Mouse (Mus musculus): ENCODE measurements around the gene Rer1. TPM values are rescaled to one million over a fixed set of nuclear protein-coding genes. Genes with fewer than 3 reads are reported as not detected.
A peak's percentile ranks its signal among the peaks of the same experiment; 100 is the strongest.

The Rer1 gene
- polyA plus RNA-seq (2014; fragmentation: Nextera tagmentation; extraction: Ambion mirVana): 152 and 162 TPM in 2 replicates

GRCm38 (mm10) chr4:155086108-155087024, at the start of gene Rer1, which contains the start of gene Morn1:
Rer1 (minus strand) TSS chr4:155086382.
Morn1 (plus strand) TSS chr4:155086577.
- Histone ChIP-seq H3K4me2 (peak within 1 kb of the TSS; percentile 98), H3K4me3 (ENCODE audit: low read depth, low read length) (peak within 1 kb of the TSS; percentile 97), H3K4me1 (ENCODE audit: control insufficient read depth, insufficient read depth, low read length) (peaks cover 17% of the 10 kb centered on the region), H3K9me3 (ENCODE audit: control insufficient read depth, low read length) (no peaks in the 10 kb centered on the region), H3K27me3 (ENCODE audit: control insufficient read depth, insufficient read depth, low read length) (no peaks in the 10 kb centered on the region), H3K36me3 (ENCODE audit: control insufficient read depth, insufficient read depth, low read length) (peaks cover 2% of the 10 kb centered on the region; the same call in 1 of the 2 replicates), H3K27ac (ENCODE audit: low read depth, low read length) (peak within 1 kb of the TSS; percentile 80), H3K9ac (ENCODE audit: low read length) (peak within 1 kb of the TSS; percentile 91)
- peak; percentile 98 for ATAC-seq (ENCODE audit: low FRiP score)
- WGBS: under 1% methylated on average over 82 of the region's 85 CpGs
- peak; percentile 100 for DNase-seq (ENCODE audit: low spot score, missing footprints)

DNA sequence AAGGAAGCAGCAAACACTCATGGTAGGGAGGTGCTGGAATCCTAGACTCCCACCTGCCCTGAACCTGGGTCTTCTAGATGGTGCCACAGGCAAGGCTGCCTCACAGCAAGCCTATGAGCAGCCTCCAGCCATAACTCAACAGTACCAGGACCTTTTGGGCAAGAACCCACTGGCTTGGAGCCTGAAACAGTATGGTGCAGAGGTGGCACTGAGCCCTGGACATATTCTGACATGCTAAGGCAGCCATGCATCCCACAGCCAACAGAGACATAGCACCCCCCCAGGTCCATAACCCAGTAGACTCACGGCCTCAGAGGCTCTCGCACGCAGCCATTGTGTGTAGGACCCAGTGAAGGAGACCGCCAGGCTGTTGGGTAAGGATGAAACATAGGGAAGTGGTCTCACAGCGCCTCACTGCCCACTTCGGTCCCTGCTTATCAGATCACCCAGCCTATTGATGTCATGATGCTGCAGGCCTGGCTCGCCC, 48.5 kb upstream of the Rer1 start:
- ATAC-seq (ENCODE audit: low FRiP score) (no peak), DNase-seq (ENCODE audit: low spot score, missing footprints) (no peak)
- Histone ChIP-seq H3K4me2 (no peak overlapping the region), H3K9ac (ENCODE audit: low read length) (no peak overlapping the region), H3K9me3 (ENCODE audit: control insufficient read depth, low read length) (no peaks in the 10 kb centered on the region), H3K27me3 (ENCODE audit: control insufficient read depth, insufficient read depth, low read length) (no peaks in the 10 kb centered on the region), H3K27ac (ENCODE audit: low read depth, low read length) (no peak overlapping the region), H3K4me3 (ENCODE audit: low read depth, low read length) (no peak overlapping the region), H3K4me1 (ENCODE audit: control insufficient read depth, insufficient read depth, low read length) (peaks cover 11% of the 10 kb centered on the region), H3K36me3 (ENCODE audit: control insufficient read depth, insufficient read depth, low read length) (no peaks in the 10 kb centered on the region)
- WGBS: 89% methylated on average over 7 of the region's 7 CpGs

DNA sequence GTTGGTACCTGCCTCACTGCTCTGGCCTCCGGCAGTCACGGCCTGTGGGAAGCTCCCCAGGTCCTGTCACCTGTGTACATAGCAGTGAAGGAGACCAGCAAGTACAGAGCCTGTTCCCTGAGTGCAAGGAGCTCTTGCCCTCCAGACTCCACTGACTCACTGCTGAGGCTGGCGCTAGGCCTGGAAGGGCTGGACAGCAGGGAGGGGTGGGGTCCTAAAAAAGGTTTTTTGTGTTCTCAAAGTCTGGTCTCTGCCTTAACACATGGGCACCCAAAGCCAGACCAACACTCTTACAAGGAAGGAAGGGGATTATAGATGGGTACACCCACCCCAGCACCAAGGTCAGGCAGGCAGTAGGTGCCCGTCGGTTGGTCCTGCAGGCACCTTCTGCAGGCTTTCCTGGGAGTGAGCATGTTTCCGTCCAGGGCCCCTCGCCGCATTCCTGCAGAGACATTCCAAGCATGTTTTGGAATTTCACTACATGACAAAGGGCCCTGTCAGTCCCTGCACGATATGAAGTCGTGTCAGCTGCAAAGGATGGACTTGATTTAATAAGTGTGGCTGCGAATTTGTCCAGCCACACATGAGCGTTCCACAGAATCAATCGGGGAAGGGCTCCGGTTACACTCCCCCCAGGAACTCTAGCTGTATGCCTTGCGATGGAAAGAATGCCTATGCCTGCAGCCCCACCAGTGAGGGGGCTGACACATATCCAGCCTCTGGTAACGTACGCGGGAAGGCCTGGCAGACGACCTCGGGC, 47.7 kb upstream of the Rer1 start:
- H3K36me3 ChIP-seq (ENCODE audit: control insufficient read depth, insufficient read depth, low read length): no peaks in the 10 kb centered on the region
- no peaks in the 10 kb centered on the region for H3K9me3 ChIP-seq (ENCODE audit: control insufficient read depth, low read length)
- H3K4me2 ChIP-seq: no peak overlapping the region
- no peak overlapping the region for H3K9ac ChIP-seq (ENCODE audit: low read length)
- no peaks in the 10 kb centered on the region for H3K27me3 ChIP-seq (ENCODE audit: control insufficient read depth, insufficient read depth, low read length)
- 55% methylated on average over 20 of the region's 20 CpGs for WGBS
- DNase-seq (ENCODE audit: low spot score, missing footprints) (no peak), ATAC-seq (ENCODE audit: low FRiP score) (no peak)
- H3K4me3 ChIP-seq (ENCODE audit: low read depth, low read length): no peak overlapping the region
- H3K27ac ChIP-seq (ENCODE audit: low read depth, low read length): no peak overlapping the region
- peaks cover 11% of the 10 kb centered on the region for H3K4me1 ChIP-seq (ENCODE audit: control insufficient read depth, insufficient read depth, low read length)

GRCm38 (mm10) chr4:155133188-155133587, 47.0 kb upstream of the Rer1 start:
- no peak overlapping the region; the same call in 1 of the 2 replicates for H3K9ac ChIP-seq (ENCODE audit: low read length)
- H3K27ac ChIP-seq (ENCODE audit: low read depth, low read length): no peak overlapping the region
- H3K36me3 ChIP-seq (ENCODE audit: control insufficient read depth, insufficient read depth, low read length): no peaks in the 10 kb centered on the region
- H3K4me3 ChIP-seq (ENCODE audit: low read depth, low read length): no peak overlapping the region
- ATAC-seq (ENCODE audit: low FRiP score) (no peak), DNase-seq (ENCODE audit: low spot score, missing footprints) (no peak)
- H3K9me3 ChIP-seq (ENCODE audit: control insufficient read depth, low read length): no peaks in the 10 kb centered on the region
- peaks cover 11% of the 10 kb centered on the region for H3K4me1 ChIP-seq (ENCODE audit: control insufficient read depth, insufficient read depth, low read length)
- no peak overlapping the region for H3K4me2 ChIP-seq
- no peaks in the 10 kb centered on the region for H3K27me3 ChIP-seq (ENCODE audit: control insufficient read depth, insufficient read depth, low read length)
- 48% methylated on average over 3 of the region's 3 CpGs for WGBS

GRCm38 (mm10) chr4:155130616-155131015, 44.4 kb upstream of the Rer1 start:
- no peak for DNase-seq (ENCODE audit: low spot score, missing footprints)
- ATAC-seq (ENCODE audit: low FRiP score): no peak

GRCm38 (mm10) chr4:155129996-155130395, 43.8 kb upstream of the Rer1 start:
- Histone ChIP-seq H3K9me3 (ENCODE audit: control insufficient read depth, low read length) (no peaks in the 10 kb centered on the region), H3K4me3 (ENCODE audit: low read depth, low read length) (no peak overlapping the region), H3K9ac (ENCODE audit: low read length) (no peak overlapping the region), H3K27ac (ENCODE audit: low read depth, low read length) (no peak overlapping the region), H3K4me1 (ENCODE audit: control insufficient read depth, insufficient read depth, low read length) (peaks cover 13% of the 10 kb centered on the region), H3K4me2 (no peak overlapping the region), H3K27me3 (ENCODE audit: control insufficient read depth, insufficient read depth, low read length) (no peaks in the 10 kb centered on the region), H3K36me3 (ENCODE audit: control insufficient read depth, insufficient read depth, low read length) (no peaks in the 10 kb centered on the region)
- DNase-seq (ENCODE audit: low spot score, missing footprints): no peak
- ATAC-seq (ENCODE audit: low FRiP score): no peak
- 92% methylated on average over 14 of the region's 14 CpGs for WGBS

More at GRCm38 (mm10) chr4:155130616-155131015, 44.4 kb upstream of the Rer1 start:
- H3K4me3 ChIP-seq (ENCODE audit: low read depth, low read length): no peak overlapping the region
- no peak overlapping the region for H3K4me2 ChIP-seq
- 79% methylated on average over 7 of the region's 7 CpGs for WGBS
- H3K27ac ChIP-seq (ENCODE audit: low read depth, low read length): no peak overlapping the region
- H3K27me3 ChIP-seq (ENCODE audit: control insufficient read depth, insufficient read depth, low read length): no peaks in the 10 kb centered on the region
- no peaks in the 10 kb centered on the region for H3K9me3 ChIP-seq (ENCODE audit: control insufficient read depth, low read length)
- no peaks in the 10 kb centered on the region for H3K36me3 ChIP-seq (ENCODE audit: control insufficient read depth, insufficient read depth, low read length)
- H3K4me1 ChIP-seq (ENCODE audit: control insufficient read depth, insufficient read depth, low read length): peaks cover 14% of the 10 kb centered on the region
- H3K9ac ChIP-seq (ENCODE audit: low read length): no peak overlapping the region

DNA sequence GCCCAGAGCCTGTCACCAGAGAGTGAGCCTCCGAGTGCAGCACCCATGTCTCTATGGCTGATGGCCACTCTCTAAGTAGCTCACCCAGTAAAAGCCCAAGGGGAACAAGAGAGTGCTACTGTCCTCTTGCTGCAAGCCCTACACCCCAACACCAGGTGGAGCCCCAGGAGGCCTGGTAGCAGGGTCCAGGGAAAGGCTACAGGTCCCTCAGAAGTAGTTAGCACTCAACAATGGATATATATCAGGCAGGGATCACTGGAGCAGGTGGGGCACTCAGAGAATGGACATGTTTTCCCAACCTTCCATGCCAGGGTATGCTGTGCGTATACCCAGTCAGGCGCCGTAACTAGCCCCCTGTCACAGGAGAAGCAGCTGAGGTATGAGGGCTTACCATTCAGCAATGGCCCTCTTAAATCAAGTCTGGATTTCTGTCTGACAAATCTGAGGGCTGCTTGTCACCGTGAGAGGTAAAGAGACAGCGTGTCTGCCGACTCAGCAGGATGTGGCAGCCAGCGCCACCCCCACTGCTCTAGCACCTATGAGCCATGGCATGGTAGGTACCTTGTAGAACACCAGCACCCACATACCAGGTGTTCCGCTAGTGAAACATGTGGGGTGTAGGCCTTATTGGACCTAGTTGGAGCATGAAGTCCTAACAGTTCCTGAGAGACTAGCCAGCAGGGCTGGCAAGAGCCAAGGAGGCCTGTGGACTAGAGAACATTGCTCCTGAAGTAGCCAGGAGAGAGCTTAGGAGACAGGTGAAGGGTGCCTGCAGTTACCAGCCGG, 43.1 kb upstream of the Rer1 start:
- no peaks in the 10 kb centered on the region for H3K9me3 ChIP-seq (ENCODE audit: control insufficient read depth, low read length)
- H3K27me3 ChIP-seq (ENCODE audit: control insufficient read depth, insufficient read depth, low read length): no peaks in the 10 kb centered on the region
- peaks cover 13% of the 10 kb centered on the region for H3K4me1 ChIP-seq (ENCODE audit: control insufficient read depth, insufficient read depth, low read length)
- no peak overlapping the region for H3K4me3 ChIP-seq (ENCODE audit: low read depth, low read length)
- H3K4me2 ChIP-seq: no peak overlapping the region
- H3K36me3 ChIP-seq (ENCODE audit: control insufficient read depth, insufficient read depth, low read length): no peaks in the 10 kb centered on the region
- H3K27ac ChIP-seq (ENCODE audit: low read depth, low read length): no peak overlapping the region
- no peak for ATAC-seq (ENCODE audit: low FRiP score)
- no peak overlapping the region for H3K9ac ChIP-seq (ENCODE audit: low read length)
- 92% methylated on average over 10 of the region's 10 CpGs for WGBS
- DNase-seq (ENCODE audit: low spot score, missing footprints): no peak

GRCm38 (mm10) chr4:155128411-155128810, 42.2 kb upstream of the Rer1 start:
- Histone ChIP-seq H3K9ac (ENCODE audit: low read length) (no peak overlapping the region), H3K4me2 (no peak overlapping the region), H3K27me3 (ENCODE audit: control insufficient read depth, insufficient read depth, low read length) (no peaks in the 10 kb centered on the region), H3K4me3 (ENCODE audit: low read depth, low read length) (no peak overlapping the region), H3K9me3 (ENCODE audit: control insufficient read depth, low read length) (no peaks in the 10 kb centered on the region), H3K4me1 (ENCODE audit: control insufficient read depth, insufficient read depth, low read length) (peaks cover 7% of the 10 kb centered on the region), H3K27ac (ENCODE audit: low read depth, low read length) (no peak overlapping the region), H3K36me3 (ENCODE audit: control insufficient read depth, insufficient read depth, low read length) (no peaks in the 10 kb centered on the region)
- WGBS: 91% methylated on average over 15 of the region's 15 CpGs
- no peak for ATAC-seq (ENCODE audit: low FRiP score)
- no peak for DNase-seq (ENCODE audit: low spot score, missing footprints)

Data from midbrain, embryonic 11.5 days (tissue).